Mouse (Mus musculus) lung, postnatal 0 days (tissue): Measurements from ENCODE around the gene Fkbp11. TPM values are rescaled to one million over a fixed set of nuclear protein-coding genes. Genes with fewer than 3 reads are reported as not detected.
A peak's percentile ranks its signal among the peaks of the same experiment; 100 is the strongest.

Experiments
- ATAC-seq: fragments of 200-750 bp; cut with Nextera tagmentation; 2 replicates; pipeline ENCODE4 v1.8.0; 2017; ENCODE audit warnings: moderate library complexity
- DNase-seq: peaks from one replicate; pipeline ENCODE4 v3.0.0-alpha.2; 2016; ENCODE audit warnings: low spot score
- H3K27ac ChIP-seq: fragments of 300-500 bp; sonication (generic); 2 replicates; pipeline ENCODE4 v1.5.1; 2014; ENCODE audit warnings: antibody characterized with exemption, mild to moderate bottlenecking, low read length, mixed read lengths
- H3K27me3 ChIP-seq: fragments of 300-500 bp; sonication (generic); replicated peaks from 2 replicates; pipeline ENCODE4 v1.6.1; 2014; ENCODE audit warnings: low read length, mixed read lengths; ENCODE audit not compliant: insufficient read depth
- H3K36me3 ChIP-seq: fragments of 300-500 bp; sonication (generic); 2 replicates; pipeline ENCODE4 v1.6.1; 2014; ENCODE audit warnings: low read length, mixed read lengths; ENCODE audit not compliant: insufficient read depth
- H3K4me1 ChIP-seq: fragments of 300-500 bp; sonication (generic); 2 replicates; pipeline ENCODE4 v1.6.1; 2014; ENCODE audit warnings: antibody characterized with exemption, low read depth, low read length, mixed read lengths; ENCODE audit not compliant: insufficient read depth
- H3K4me2 ChIP-seq: fragments of 300-500 bp; sonication (generic); replicated peaks from 2 replicates; pipeline ENCODE4 v1.6.1; 2014; ENCODE audit warnings: low read depth, mild to moderate bottlenecking, low read length, moderate library complexity, mixed read lengths
- H3K4me3 ChIP-seq: fragments of 300-500 bp; sonication (generic); 2 replicates; pipeline ENCODE4 v1.5.1; 2014; ENCODE audit warnings: low read depth, low read length
- H3K9ac ChIP-seq: fragments of 300-500 bp; sonication (generic); replicated peaks from 2 replicates; pipeline ENCODE4 v1.6.1; 2014; ENCODE audit warnings: low read depth, mild to moderate bottlenecking
- H3K9me3 ChIP-seq: fragments of 300-500 bp; sonication (generic); 2 replicates; pipeline ENCODE4 v1.6.1; 2016; ENCODE audit warnings: low read length, mixed read lengths
- CTCF ChIP-seq: IDR thresholded peaks from 2 replicates; pipeline ENCODE4 v1.5.1; 2016; ENCODE audit warnings: antibody characterized with exemption, mild to moderate bottlenecking
- EP300 ChIP-seq: IDR thresholded peaks from 2 replicates; pipeline ENCODE4 v1.6.1; 2016; ENCODE audit warnings: antibody characterized with exemption, mild to moderate bottlenecking, control low read depth
- WGBS: fragments of 180-500 bp; shearing (Covaris S2); extraction: QIAGEN DNeasy Blood & Tissue Kit; methylation state at CpG from one replicate; pipeline ENCODE4 v1.1.7; 2014; 5-methylcytosine and 5-hydroxymethylcytosine counted together
- polyA plus RNA-seq: library from polyadenylated mRNA; unstranded; fragments of >200 nt; fragmentation: Nextera tagmentation; extraction: Ambion mirVana; gene quantifications from 2 replicates; pipeline ENCODE4 v1.2.1, GENCODE M21; 2015

The Fkbp11 gene
- polyA plus RNA-seq, 1 experiment from 2014 or later, result 45.5 TPM

- Histone ChIP-seq H3K4me3 (no peak overlapping the region), H3K4me2 (no peak overlapping the region), H3K9ac (no peak overlapping the region), H3K27me3 (no peaks in the 10 kb centered on the region), H3K36me3 (peaks cover 11% of the 10 kb centered on the region; the same call in 1 of the 2 replicates), H3K27ac (no peak overlapping the region), H3K9me3 (no peaks in the 10 kb centered on the region), H3K4me1 (no peaks in the 10 kb centered on the region)
- TF ChIP-seq CTCF (no peak), EP300 (no peak)
- 58% methylated on average over 6 of the region's 6 CpGs for WGBS
- ATAC-seq (no peak), DNase-seq (no peak)
These were observed 5.4 kb upstream of the Fkbp11 start for GRCm38 (mm10) chr15:98733370-98733769.

DNA sequence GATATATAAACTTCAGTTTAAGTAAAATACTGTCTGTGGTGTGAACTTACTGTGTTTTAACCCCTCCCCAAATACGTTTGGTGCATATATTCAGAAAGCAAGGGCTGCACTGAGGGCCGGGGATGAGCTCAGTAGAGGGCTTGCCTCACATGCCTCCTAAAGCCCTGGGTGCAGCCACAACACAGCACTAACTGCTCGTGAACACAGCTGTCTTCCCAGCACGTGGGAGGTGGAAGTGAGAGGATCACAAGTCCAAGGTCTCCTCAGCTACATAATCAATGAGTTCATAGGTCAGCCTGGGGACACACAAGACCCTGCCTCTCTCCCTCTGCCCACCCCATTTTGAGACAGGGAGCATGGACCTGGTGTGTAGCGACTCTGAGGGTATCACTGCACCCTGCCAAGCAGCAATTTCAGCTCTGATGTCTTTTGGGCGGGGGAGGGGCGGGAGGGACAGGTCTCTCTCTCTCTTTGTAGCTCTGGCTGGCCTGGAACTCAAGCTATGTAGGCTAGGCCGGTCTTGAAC, 4.1 kb upstream of the Fkbp11 start:
- H3K9me3 ChIP-seq, result no peaks in the 10 kb centered on the region
- H3K4me2 ChIP-seq, result no peak overlapping the region
- WGBS, result 58% methylated on average over 8 of the region's 8 CpGs
- no peak overlapping the region for H3K4me3 ChIP-seq
- ATAC-seq (no peak), DNase-seq (no peak)
- H3K27ac ChIP-seq, result no peak overlapping the region
- H3K36me3 ChIP-seq, result peaks cover 9% of the 10 kb centered on the region; the same call in 1 of the 2 replicates
- TF ChIP-seq EP300 (no peak), CTCF (no peak)
- H3K9ac ChIP-seq, result no peak overlapping the region
- H3K4me1 ChIP-seq, result peaks cover 3% of the 10 kb centered on the region; the same call in 1 of the 2 replicates
- H3K27me3 ChIP-seq, result no peaks in the 10 kb centered on the region

GRCm38 (mm10) chr15:98730790-98731189, 2.8 kb upstream of the Fkbp11 start:
- ATAC-seq, result peak; percentile 16; the same call in 1 of the 2 replicates
- H3K9ac ChIP-seq, result no peak overlapping the region
- TF ChIP-seq EP300 (no peak), CTCF (no peak)
- no peak for DNase-seq
- H3K36me3 ChIP-seq, result no peaks in the 10 kb centered on the region
- no peaks in the 10 kb centered on the region for H3K27me3 ChIP-seq
- peaks cover 7% of the 10 kb centered on the region; the same call in 1 of the 2 replicates for H3K4me1 ChIP-seq
- WGBS, result 56% methylated on average over 6 of the region's 6 CpGs
- no peak overlapping the region for H3K4me3 ChIP-seq
- H3K4me2 ChIP-seq, result no peak overlapping the region
- H3K27ac ChIP-seq, result no peak overlapping the region
- H3K9me3 ChIP-seq, result no peaks in the 10 kb centered on the region

DNA sequence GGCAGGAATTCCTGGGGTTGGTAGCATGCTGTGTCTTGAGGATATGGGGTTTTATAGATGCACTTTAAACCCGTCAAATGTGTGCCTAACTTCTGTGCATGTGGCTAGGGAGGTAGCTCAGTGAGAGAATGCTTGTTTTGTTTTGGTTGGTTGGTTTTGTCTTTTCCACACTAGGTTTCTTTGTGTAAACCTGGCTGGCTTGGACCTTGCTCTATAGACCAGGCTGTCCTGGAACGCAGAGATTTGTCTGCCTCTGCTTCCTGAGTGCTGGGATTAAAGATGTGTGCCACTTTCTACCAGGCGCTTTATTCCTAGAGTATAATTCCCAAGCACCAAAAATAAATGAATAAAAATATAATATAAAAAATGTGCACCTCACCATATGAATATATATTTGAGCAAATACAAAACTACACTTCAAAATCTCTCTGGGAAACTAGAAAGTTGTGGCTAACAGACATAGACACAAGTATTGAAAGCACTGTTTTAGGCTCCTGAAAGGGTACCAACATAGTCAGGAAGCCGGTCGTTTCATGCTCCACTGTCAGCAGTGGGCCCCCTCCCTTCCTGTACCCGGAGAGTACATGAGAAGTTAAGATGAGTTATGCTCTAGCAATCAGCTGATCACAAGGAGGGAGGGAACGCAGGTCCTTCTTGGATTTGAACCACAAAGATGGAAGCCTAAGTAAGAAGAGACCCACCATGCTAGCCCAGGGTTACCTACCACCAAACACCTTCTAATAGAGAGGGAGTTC, 2.0 kb upstream of the Fkbp11 start:
- ATAC-seq (no peak), DNase-seq (no peak)
- H3K27me3 ChIP-seq, result no peaks in the 10 kb centered on the region
- H3K9me3 ChIP-seq, result no peaks in the 10 kb centered on the region
- H3K4me1 ChIP-seq, result peaks cover 7% of the 10 kb centered on the region; the same call in 1 of the 2 replicates
- H3K27ac ChIP-seq, result no peak overlapping the region
- TF ChIP-seq EP300, result no peak
- TF ChIP-seq CTCF, result no peak
- H3K4me3 ChIP-seq, result no peak overlapping the region
- WGBS, result 62% methylated on average over 7 of the region's 7 CpGs
- no peaks in the 10 kb centered on the region for H3K36me3 ChIP-seq
- H3K9ac ChIP-seq, result no peak overlapping the region
- no peak overlapping the region for H3K4me2 ChIP-seq

GRCm38 (mm10) chr15:98728366-98728765, 368 bp upstream of the Fkbp11 start:
- H3K4me3 ChIP-seq, result no peak overlapping the region; the same call in 1 of the 2 replicates
- 21% methylated on average over 9 of the region's 9 CpGs for WGBS
- no peaks in the 10 kb centered on the region for H3K9me3 ChIP-seq
- no peak for TF ChIP-seq CTCF
- TF ChIP-seq EP300, result no peak
- no peak overlapping the region for H3K9ac ChIP-seq
- peaks cover 12% of the 10 kb centered on the region for H3K4me1 ChIP-seq
- no peaks in the 10 kb centered on the region for H3K36me3 ChIP-seq
- H3K4me2 ChIP-seq, result peak overlapping the region; percentile 96
- DNase-seq (no peak), ATAC-seq (no peak)
- H3K27ac ChIP-seq, result no peak overlapping the region
- no peaks in the 10 kb centered on the region for H3K27me3 ChIP-seq

DNA sequence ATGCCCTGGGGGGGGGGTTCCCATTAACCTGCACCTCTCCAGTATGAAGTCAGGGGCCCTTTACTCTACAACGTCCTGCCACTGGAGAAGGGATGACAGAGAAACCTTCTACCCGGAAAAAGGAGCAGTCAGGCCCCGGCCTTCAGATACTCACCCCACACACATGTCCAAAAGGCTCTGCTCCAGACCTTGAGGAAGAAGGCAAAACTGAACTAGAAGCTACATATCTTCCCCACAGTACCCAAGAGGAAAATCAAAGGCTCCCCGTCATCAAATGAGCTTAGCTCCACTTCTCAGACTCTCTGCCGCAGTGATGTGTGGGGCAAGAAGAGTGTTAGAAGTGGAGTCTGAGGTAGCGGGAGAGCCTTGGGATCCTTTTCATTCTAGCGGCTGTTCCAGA, 1.3 kb downstream of the Fkbp11 start:
- DNase-seq (no peak), ATAC-seq (no peak)
- peak overlapping the region; percentile 96 for H3K4me2 ChIP-seq
- TF ChIP-seq CTCF (no peak), EP300 (no peak)
- H3K36me3 ChIP-seq, result no peaks in the 10 kb centered on the region
- no peak overlapping the region; the same call in 1 of the 2 replicates for H3K9ac ChIP-seq
- H3K27ac ChIP-seq, result no peak overlapping the region
- WGBS, result 47% methylated on average over 7 of the region's 7 CpGs
- H3K4me3 ChIP-seq, result no peak overlapping the region
- H3K27me3 ChIP-seq, result no peaks in the 10 kb centered on the region
- H3K9me3 ChIP-seq, result no peaks in the 10 kb centered on the region
- peaks cover 12% of the 10 kb centered on the region for H3K4me1 ChIP-seq
